Mouse (Mus musculus) CD4-positive, CD25-positive, alpha-beta regulatory T cell, adult 2 months (primary cell): ENCODE results near the gene Msantd4.
A peak's percentile ranks its signal among the peaks of the same experiment; 100 is the strongest.
"Not testable (repeated sequence)": the region's sequence is repeated elsewhere in the genome, so short reads cannot be mapped to it uniquely, and the experiment has no call there.

ENCODE experiments used
- DNase-seq: peaks from one replicate; pipeline ENCODE4 v3.0.0-alpha.2; 2012; ENCODE audit warnings: low read depth, low spot score

Gene Msantd4

DNA sequence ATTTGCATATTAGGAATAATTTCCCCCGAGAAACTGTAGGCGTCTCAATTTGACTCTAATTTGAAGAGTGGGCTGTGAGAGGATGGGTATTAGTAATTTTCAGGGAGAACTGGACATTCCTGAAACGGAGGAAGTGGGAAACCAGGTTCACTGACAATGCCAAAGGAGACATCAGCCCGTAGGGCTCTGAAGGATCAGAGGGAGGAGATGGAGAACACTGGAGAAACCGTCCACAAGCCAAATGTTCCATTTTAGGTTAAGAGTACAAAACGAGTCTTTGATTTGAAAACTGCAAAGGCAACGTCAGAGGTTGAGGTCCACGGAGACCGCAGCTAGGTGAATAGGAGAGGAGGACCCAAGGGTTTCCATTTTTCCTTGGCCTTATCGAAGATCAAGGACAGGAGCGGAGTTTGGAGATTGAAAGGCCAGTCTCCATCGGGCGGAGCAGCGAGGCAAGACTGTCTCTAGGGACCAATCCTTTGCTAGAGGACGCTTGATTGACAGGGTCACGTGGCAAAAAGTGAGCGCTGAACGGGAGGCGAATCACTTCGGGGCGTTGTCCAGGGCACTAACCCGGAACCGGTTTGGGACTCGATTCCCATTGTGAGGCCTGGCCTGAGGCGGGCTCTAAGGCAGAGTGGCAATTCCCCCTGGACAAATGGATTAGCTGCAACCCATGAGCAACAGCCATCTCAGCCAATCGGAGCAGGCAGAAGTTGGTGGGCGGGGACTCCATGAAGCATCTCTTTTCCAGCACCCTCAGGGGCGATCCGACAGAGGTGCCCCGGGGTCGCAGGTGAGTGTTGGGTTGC, at the start of gene Msantd4:
Gene Msantd4 (plus strand): TSS at position 735 of the 812 bp plus-strand sequence.
- DNase-seq, result peak; percentile 96

DNA sequence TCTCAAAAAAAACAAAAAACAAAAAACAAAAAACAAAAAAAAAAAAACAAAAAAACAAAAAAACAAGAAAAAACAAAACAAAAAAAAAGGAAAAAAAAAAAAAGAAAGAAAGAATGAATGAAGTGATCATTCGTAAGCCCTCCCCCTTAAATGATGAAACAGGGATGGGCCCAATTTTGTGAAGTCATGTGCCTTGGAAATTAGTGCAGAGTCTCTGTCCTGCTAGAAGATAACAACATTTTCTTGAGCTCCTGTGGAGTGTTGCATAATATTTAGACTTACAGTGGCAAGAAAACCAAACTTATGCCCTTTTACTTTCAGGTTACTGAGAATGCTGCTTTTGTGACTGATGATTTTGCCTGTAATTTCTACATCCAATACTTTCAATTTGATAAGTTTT, 23.2 kb upstream of the Msantd4 start:
- DNase-seq, result no peak

DNA sequence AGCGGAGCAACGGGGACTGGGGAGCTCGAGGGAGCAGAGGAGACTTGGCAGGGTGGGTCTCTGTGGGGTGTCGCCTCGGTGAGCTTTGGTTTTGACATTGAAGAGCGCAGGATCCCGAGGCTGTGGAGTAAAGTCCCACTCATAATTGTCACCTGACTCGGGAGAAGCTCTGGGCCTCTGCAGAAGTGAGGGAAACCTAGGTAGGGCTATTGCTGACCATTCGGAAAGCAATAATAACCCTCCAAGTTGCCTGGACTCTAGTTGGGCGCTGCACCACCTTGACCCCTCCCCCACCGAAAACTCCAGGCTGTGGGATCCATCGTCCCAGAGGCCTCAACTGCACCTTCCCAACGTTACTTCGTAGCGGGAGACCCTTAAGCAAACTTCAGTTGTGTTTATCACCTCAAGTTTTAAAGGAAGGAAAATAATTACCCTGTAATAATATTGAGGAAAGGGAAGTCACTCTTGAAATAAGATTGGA, 318 bp downstream of the Msantd4 start:
- DNase-seq, result no peak

DNA sequence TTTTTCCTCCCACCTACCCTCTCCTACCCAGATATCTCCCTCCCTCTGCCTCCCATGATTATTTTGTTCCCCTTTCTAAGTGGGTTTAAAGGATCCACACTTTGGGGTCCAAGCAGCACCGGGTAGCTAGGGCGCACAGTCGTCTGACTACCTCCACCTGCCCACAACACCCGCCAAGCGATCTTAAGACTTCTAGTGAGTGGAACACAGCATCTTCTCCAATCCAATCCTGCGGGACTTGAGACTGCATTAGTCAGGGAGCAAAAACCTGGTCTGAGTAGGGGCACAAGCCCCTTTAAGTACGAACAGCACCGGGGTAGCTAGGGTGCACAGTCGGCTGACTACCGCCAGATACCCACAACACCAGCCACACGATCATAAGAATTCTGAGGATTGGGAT, 24.4 kb downstream of the Msantd4 start:
- DNase-seq, result not testable (repeated sequence)
